Mouse (Mus musculus): ENCODE data around the gene Arsg.

DNA sequence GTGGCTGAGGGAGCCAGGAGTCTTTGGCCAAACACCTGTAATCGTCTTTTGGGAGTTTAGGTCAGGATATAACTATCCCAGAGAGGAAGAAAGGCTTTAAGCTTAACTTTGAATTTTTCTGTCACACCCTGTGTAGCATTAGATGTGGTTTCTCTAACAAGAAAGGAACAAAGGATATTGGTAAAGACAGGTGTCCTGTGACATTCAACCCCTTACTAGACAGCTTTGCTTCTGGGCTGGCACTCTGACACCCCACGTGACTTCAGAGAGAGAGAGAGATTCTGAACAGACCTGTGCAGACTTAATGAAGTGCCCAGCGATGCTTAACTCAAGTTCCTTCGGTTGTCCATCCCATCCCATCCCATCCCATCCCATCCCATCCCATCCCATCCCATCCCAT lies 118.3 kb downstream of the Arsg start:
- TF ChIP-seq CTCF (IDR thresholded peaks at IDR 0.05; ENCODE audit: low read depth) (no peak), EP300 (IDR thresholded peaks at IDR 0.05; ENCODE audit: low read depth) (no peak)
